Mouse (Mus musculus) liver, postnatal 0 days (tissue): Measurements from ENCODE around the gene Prkca. TPM values are rescaled to one million over a fixed set of nuclear protein-coding genes. Genes with fewer than 3 reads are reported as not detected.

Experiments
- ATAC-seq: fragments of 200-750 bp; cut with Nextera tagmentation; 2 replicates; pipeline ENCODE4 v1.8.0; 2017; ENCODE audit warnings: mild to moderate bottlenecking, moderate library complexity
- DNase-seq: peaks from one replicate; pipeline ENCODE4 v3.0.0-alpha.2; 2016
- H3K27ac ChIP-seq: fragments of 300-500 bp; sonication (generic); 2 replicates; pipeline ENCODE4 v1.5.1; 2014; ENCODE audit warnings: antibody characterized with exemption, moderate library complexity, mild to moderate bottlenecking, low read depth
- H3K27me3 ChIP-seq: fragments of 300-500 bp; sonication (generic); 2 replicates; pipeline ENCODE4 v1.6.1; 2014; ENCODE audit warnings: low read length, control low read depth, mixed read lengths; ENCODE audit not compliant: insufficient read depth
- H3K36me3 ChIP-seq: fragments of 300-500 bp; sonication (generic); replicated peaks from 2 replicates; pipeline ENCODE4 v1.6.1; 2014; ENCODE audit warnings: mild to moderate bottlenecking, control low read depth, low read length, moderate library complexity, mixed read lengths; ENCODE audit not compliant: insufficient read depth
- H3K4me1 ChIP-seq: fragments of 300-500 bp; sonication (generic); 2 replicates; pipeline ENCODE4 v1.6.1; 2014; ENCODE audit warnings: antibody characterized with exemption, mild to moderate bottlenecking, control low read depth; ENCODE audit not compliant: insufficient read depth
- H3K4me2 ChIP-seq: fragments of 300-500 bp; sonication (generic); 2 replicates; pipeline ENCODE4 v1.6.1; 2014; ENCODE audit warnings: low read depth, mild to moderate bottlenecking, low read length, moderate library complexity, mixed read lengths
- H3K4me3 ChIP-seq: fragments of 300-500 bp; sonication (generic); 2 replicates; pipeline ENCODE4 v1.5.1; 2014; ENCODE audit warnings: low read depth, low read length
- H3K9ac ChIP-seq: fragments of 300-500 bp; sonication (generic); replicated peaks from 2 replicates; pipeline ENCODE4 v1.6.1; 2014; ENCODE audit warnings: mild to moderate bottlenecking, moderate library complexity
- H3K9me3 ChIP-seq: fragments of 300-500 bp; sonication (generic); 2 replicates; pipeline ENCODE4 v1.6.1; 2016; ENCODE audit warnings: mild to moderate bottlenecking, control low read depth, low read length, mixed read lengths
- CTCF ChIP-seq: sonication (generic); IDR thresholded peaks from 2 replicates; pipeline ENCODE4 v1.5.1; 2016; ENCODE audit warnings: antibody characterized with exemption, low read depth
- EP300 ChIP-seq: IDR thresholded peaks from 2 replicates; pipeline ENCODE4 v1.6.1; 2016; ENCODE audit warnings: antibody characterized with exemption, low read depth, mild to moderate bottlenecking
- WGBS: fragments of 180-500 bp; shearing (Covaris S2); extraction: QIAGEN DNeasy Blood & Tissue Kit; methylation state at CpG from one replicate; pipeline ENCODE4 v1.1.7; 2014; ENCODE audit not compliant: insufficient replicate concordance; 5-methylcytosine and 5-hydroxymethylcytosine counted together
- polyA plus RNA-seq: library from polyadenylated mRNA; unstranded; fragments of >200 nt; fragmentation: Nextera tagmentation; extraction: Ambion mirVana; gene quantifications from 2 replicates; pipeline ENCODE4 v1.2.1, GENCODE M21; 2015

Prkca gene
- polyA plus RNA-seq, 1 experiment from 2014 or later, result 3.0 TPM

GRCm38 (mm10) chr11:108257921-108258320 lies 85.8 kb downstream of the Prkca start:
- H3K9me3 ChIP-seq, result no peaks in the 10 kb centered on the region
- H3K27ac ChIP-seq, result no peak overlapping the region
- H3K36me3 ChIP-seq, result no peaks in the 10 kb centered on the region
- H3K27me3 ChIP-seq, result no peaks in the 10 kb centered on the region
- H3K9ac ChIP-seq, result no peak overlapping the region
- 69% methylated on average over 8 of the region's 8 CpGs for WGBS
- ATAC-seq, result no peak
- TF ChIP-seq EP300 (no peak), CTCF (no peak)
- no peak for DNase-seq
- no peak overlapping the region for H3K4me3 ChIP-seq
- H3K4me1 ChIP-seq, result peaks cover 38% of the 10 kb centered on the region
- H3K4me2 ChIP-seq, result no peak overlapping the region

DNA sequence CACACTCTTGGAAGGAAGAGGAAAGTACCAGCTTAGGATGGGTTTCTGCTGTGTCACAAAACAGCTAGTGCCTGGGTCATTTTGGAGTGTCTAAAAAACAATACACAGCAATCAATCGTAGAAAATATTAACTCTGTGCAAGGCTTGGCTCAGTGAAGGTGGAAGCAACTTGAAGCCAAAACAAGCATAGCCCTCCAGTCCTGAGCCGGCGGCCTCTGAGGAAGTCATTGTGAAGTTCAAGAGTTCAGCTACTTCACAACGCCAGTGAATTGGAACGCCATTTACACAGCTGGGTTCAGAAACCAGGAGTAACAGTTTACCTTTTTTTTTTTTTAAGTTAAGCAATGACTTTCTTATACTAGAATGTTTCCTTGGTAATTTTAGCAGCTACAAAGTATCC lies 89.0 kb downstream of the Prkca start:
- Histone ChIP-seq H3K4me3 (no peak overlapping the region), H3K4me2 (no peak overlapping the region), H3K27me3 (no peaks in the 10 kb centered on the region), H3K9me3 (no peaks in the 10 kb centered on the region), H3K9ac (no peak overlapping the region), H3K4me1 (peaks cover 60% of the 10 kb centered on the region), H3K27ac (peak overlapping the region; percentile 5; the same call in 1 of the 2 replicates), H3K36me3 (no peaks in the 10 kb centered on the region)
- DNase-seq, result peak; percentile 45
- ATAC-seq, result peak; percentile 65
- no peak for TF ChIP-seq CTCF
- TF ChIP-seq EP300, result 0 out of 2 replicates have a peak, but pooled peaks have one; percentile 11
- WGBS, result 32% methylated on average over 5 of the region's 5 CpGs

DNA sequence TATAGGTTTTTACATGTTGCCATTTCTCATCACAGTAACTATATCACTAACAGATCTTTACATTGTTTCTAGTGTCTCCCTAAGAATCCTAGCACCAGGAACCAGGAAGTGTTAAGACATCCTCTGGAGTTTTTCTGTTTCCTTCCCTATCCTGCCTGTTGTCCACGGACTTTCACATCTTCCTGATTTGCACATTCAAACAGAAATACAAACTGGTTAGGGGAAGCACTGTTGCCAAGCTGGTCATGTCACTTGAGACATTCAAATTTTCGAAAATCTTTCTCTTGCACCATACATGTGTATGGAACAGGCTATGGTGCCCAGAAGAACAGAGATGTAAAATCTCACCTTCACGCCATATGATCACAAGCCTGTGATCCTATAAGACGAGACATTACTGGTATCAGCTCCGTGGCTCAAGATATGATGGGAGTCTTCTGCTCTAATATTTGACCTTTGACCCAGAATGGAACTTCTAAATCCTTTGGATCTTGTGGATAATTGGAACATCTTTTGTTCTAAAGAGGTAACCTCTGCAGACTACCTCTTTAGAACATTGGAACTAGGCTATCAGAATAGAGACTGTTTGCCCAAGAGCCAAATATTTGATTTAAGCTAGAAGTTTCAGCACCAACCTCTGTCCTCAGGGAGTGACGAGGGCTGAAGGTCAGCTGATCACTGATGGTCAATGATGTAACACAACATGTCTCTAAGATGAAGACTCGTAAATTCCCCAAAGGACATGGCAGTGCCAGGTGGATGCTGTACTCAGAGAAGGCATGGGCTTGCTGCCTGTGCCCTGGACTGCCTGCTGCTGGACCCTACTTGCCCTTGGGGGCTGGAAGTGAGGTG lies 91.6 kb downstream of the Prkca start:
- TF ChIP-seq CTCF (no peak), EP300 (no peak)
- H3K4me3 ChIP-seq, result no peak overlapping the region
- no peak overlapping the region for H3K9ac ChIP-seq
- H3K4me1 ChIP-seq, result peaks cover 67% of the 10 kb centered on the region
- DNase-seq (no peak), ATAC-seq (peak; percentile 63)
- H3K9me3 ChIP-seq, result no peaks in the 10 kb centered on the region
- no peaks in the 10 kb centered on the region for H3K36me3 ChIP-seq
- H3K4me2 ChIP-seq, result peak overlapping the region; percentile 9; the same call in 1 of the 2 replicates
- 53% methylated on average over 7 of the region's 7 CpGs for WGBS
- H3K27me3 ChIP-seq, result no peaks in the 10 kb centered on the region
- H3K27ac ChIP-seq, result peak overlapping the region; percentile 49

- no peak overlapping the region for H3K9ac ChIP-seq
- no peak overlapping the region for H3K4me3 ChIP-seq
- ATAC-seq (peak; percentile 57), DNase-seq (no peak)
- H3K27ac ChIP-seq, result peak overlapping the region; percentile 49; the same call in 1 of the 2 replicates
- no peak for TF ChIP-seq CTCF
- TF ChIP-seq EP300, result no peak
- no peaks in the 10 kb centered on the region for H3K36me3 ChIP-seq
- H3K27me3 ChIP-seq, result no peaks in the 10 kb centered on the region
- no peaks in the 10 kb centered on the region for H3K9me3 ChIP-seq
- no peak overlapping the region for H3K4me2 ChIP-seq
- 37% methylated on average over 13 of the region's 13 CpGs for WGBS
- H3K4me1 ChIP-seq, result peaks cover 68% of the 10 kb centered on the region
Observed at GRCm38 (mm10) chr11:108250829-108251637, 92.7 kb downstream of the Prkca start.

DNA sequence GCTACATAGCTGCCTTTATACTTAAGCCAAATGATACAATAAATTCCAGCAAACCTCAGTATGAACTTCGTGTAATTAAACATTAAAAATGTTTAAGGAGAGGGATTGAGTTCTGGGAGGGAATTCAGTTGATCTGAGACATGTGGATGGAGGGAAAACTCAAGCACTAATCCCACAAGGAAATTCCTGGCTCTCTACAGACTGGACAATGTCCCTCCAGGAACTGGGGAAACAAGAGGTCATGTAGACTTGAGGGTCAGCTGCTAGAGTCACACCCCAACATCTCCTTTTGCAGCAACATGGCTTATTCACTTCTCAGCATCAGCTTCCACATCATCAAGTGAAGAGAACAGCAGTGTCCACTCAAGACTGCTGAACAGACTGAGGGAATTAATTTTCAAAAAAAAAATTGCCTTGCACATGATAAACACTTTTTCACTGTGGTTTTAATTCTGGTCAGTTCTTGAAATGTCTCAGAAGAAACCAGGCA lies 93.5 kb downstream of the Prkca start:
- Histone ChIP-seq H3K4me3 (no peak overlapping the region), H3K27me3 (no peaks in the 10 kb centered on the region), H3K36me3 (no peaks in the 10 kb centered on the region), H3K9ac (no peak overlapping the region), H3K9me3 (no peaks in the 10 kb centered on the region), H3K4me2 (no peak overlapping the region), H3K27ac (0 out of 2 replicates have a peak overlapping the region, but pooled peaks have one; percentile 23), H3K4me1 (peaks cover 61% of the 10 kb centered on the region)
- TF ChIP-seq CTCF, result no peak
- no peak for TF ChIP-seq EP300
- ATAC-seq (no peak), DNase-seq (no peak)
- 38% methylated on average over 1 of the region's 1 CpGs for WGBS

DNA sequence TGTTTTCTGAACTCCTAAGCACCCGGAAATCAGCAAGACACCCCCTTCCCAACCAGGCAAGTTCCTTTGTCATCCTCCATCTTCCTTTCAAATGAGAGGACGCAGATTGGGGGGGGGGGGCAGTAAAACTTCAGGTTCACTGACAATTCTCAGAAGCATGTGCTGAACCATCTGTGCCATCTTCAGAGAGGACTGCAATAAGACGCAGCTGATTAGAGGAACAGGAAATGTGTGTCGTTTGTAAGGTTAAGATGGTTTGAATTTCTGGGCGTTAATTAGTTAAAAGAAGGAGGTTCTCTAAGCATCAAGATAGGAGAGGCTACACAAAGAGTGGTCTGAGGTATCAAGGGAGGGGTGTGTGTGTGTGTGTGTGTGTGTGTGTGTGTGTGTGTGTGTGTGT lies 94.2 kb downstream of the Prkca start:
- Histone ChIP-seq H3K4me2 (no peak overlapping the region), H3K9me3 (no peaks in the 10 kb centered on the region), H3K9ac (no peak overlapping the region), H3K36me3 (no peaks in the 10 kb centered on the region), H3K27me3 (no peaks in the 10 kb centered on the region), H3K4me1 (peaks cover 58% of the 10 kb centered on the region), H3K27ac (no peak overlapping the region), H3K4me3 (no peak overlapping the region)
- 27% methylated on average over 5 of the region's 5 CpGs for WGBS
- TF ChIP-seq EP300 (no peak), CTCF (no peak)
- DNase-seq (no peak), ATAC-seq (no peak)
